In genomic region chr15:99138389-99138788, GRCm38 (mm10) we compare ENCODE assay signal across 27 mouse cellular contexts. TPM values are rescaled to one million over a fixed set of nuclear protein-coding genes. Genes with fewer than 3 reads are reported as not detected.
DNase-seq lines count a peak whose midpoint lies in the region; ATAC-seq and TF ChIP-seq lines count a peak whose summit lies in the region.
"Had no signal": no experiment of that assay in that cellular context is flagged by ENCODE, and none has a peak within 500 bp of the region (broad histone marks: within the 10 kb centered on the region; RNA-seq: fewer than 3 reads in every experiment).

No protein-coding gene starts in this region.

- H3K27me3 ChIP-seq in heart, embryonic 12.5 days (replicated peaks) = no peaks in the 10 kb centered on the region
- H3K27me3 ChIP-seq in stomach, embryonic 14.5 days (ENCODE audit: control insufficient read depth, insufficient read depth, low read length) = no peaks in the 10 kb centered on the region
- H3K27me3 ChIP-seq in stomach, postnatal 0 days (ENCODE audit: control insufficient read depth, insufficient read depth, low read length) = no peaks in the 10 kb centered on the region
- H3K27me3 ChIP-seq in liver, embryonic 11.5 days (replicated peaks; ENCODE audit: control insufficient read depth, insufficient read depth, low read length) = no peaks in the 10 kb centered on the region
- no peaks in the 10 kb centered on the region for H3K27me3 ChIP-seq in liver, postnatal 0 days (ENCODE audit: insufficient read depth, low read length)
- H3K27me3 ChIP-seq: heart, embryonic 15.5 days; hindbrain, embryonic 15.5 days; midbrain, embryonic 13.5 days had no signal

- H3K9me3 ChIP-seq in heart, embryonic 12.5 days (replicated peaks) = peaks cover 9% of the 10 kb centered on the region; the same call in 1 of the 2 replicates
- no peaks in the 10 kb centered on the region for H3K9me3 ChIP-seq in stomach, embryonic 14.5 days (ENCODE audit: control insufficient read depth, low read depth, low read length)
- no peaks in the 10 kb centered on the region for H3K9me3 ChIP-seq in stomach, postnatal 0 days (ENCODE audit: control insufficient read depth, low read length)
- peaks cover 4% of the 10 kb centered on the region; the same call in 1 of the 2 replicates for H3K9me3 ChIP-seq in liver, embryonic 11.5 days (ENCODE audit: control insufficient read depth, low read length)
- no peaks in the 10 kb centered on the region for H3K9me3 ChIP-seq in liver, postnatal 0 days (ENCODE audit: low read length)
- H3K9me3 ChIP-seq: heart, embryonic 15.5 days; hindbrain, embryonic 15.5 days; midbrain, embryonic 13.5 days had no signal

- H3K27ac ChIP-seq in heart, embryonic 12.5 days (ENCODE audit: poor library complexity, severe bottlenecking) = peak overlapping the region; percentile 56; the same call in 1 of the 2 replicates
- H3K27ac ChIP-seq in stomach, embryonic 14.5 days (ENCODE audit: low read length) = 0 out of 2 replicates have a peak overlapping the region, but pooled peaks have one; percentile 49
- no peak overlapping the region for H3K27ac ChIP-seq in stomach, postnatal 0 days (replicated peaks)
- peak overlapping the region; percentile 78 for H3K27ac ChIP-seq in liver, embryonic 11.5 days (ENCODE audit: low read depth, low read length)
- H3K27ac ChIP-seq in liver, postnatal 0 days (ENCODE audit: low read depth) = no peak overlapping the region
- H3K27ac ChIP-seq: forebrain, embryonic 10.5 days; heart, embryonic 15.5 days; hindbrain, embryonic 15.5 days; midbrain, embryonic 13.5 days had no signal

- no peak for DNase-seq in heart, adult 18-20 months
- DNase-seq in stomach, postnatal 0 days (ENCODE audit: low spot score) = no peak
- no peak for DNase-seq in liver, embryonic 11.5 days (ENCODE audit: low spot score)
- no peak for DNase-seq in liver, postnatal 0 days
- no peak for DNase-seq in frontal cortex, postnatal 10 days (ENCODE audit: low spot score in 2 of 2)
- DNase-seq: adrenal gland, adult 2 months; cerebellum, adult 18-20 months; cerebellum, postnatal 14 days; gastrocnemius, postnatal 25 days; kidney, adult 18-20 months; lung, adult 18-20 months; lung, postnatal 10 days; right cerebral cortex, postnatal 14 days; thymus, adult 2 months; thymus, postnatal 4 days had no signal

- peaks cover 25% of the 10 kb centered on the region for H3K36me3 ChIP-seq in heart, embryonic 12.5 days
- peaks cover under 1% of the 10 kb centered on the region; the same call in 1 of the 2 replicates for H3K36me3 ChIP-seq in stomach, embryonic 14.5 days (ENCODE audit: control insufficient read depth, insufficient read depth, low read length)
- no peaks in the 10 kb centered on the region for H3K36me3 ChIP-seq in stomach, postnatal 0 days (ENCODE audit: control insufficient read depth, insufficient read depth, low read length)
- peaks cover 6% of the 10 kb centered on the region for H3K36me3 ChIP-seq in liver, embryonic 11.5 days (ENCODE audit: control insufficient read depth, insufficient read depth, low read length)
- H3K36me3 ChIP-seq in liver, postnatal 0 days (replicated peaks; ENCODE audit: insufficient read depth, low read length) = no peaks in the 10 kb centered on the region
- H3K36me3 ChIP-seq: hindbrain, embryonic 15.5 days had no signal

- TF ChIP-seq EP300 in stomach, postnatal 0 days (optimal IDR thresholded peaks at IDR 0.05) = no peak
- no peak for TF ChIP-seq EP300 in liver, postnatal 0 days (IDR thresholded peaks at IDR 0.05; ENCODE audit: low read depth)

- H3K4me2 ChIP-seq in heart, embryonic 12.5 days = no peak overlapping the region
- no peak overlapping the region for H3K4me2 ChIP-seq in stomach, embryonic 14.5 days (replicated peaks; ENCODE audit: low read depth, low read length)
- H3K4me2 ChIP-seq in stomach, postnatal 0 days (replicated peaks; ENCODE audit: low read depth) = no peak overlapping the region
- H3K4me2 ChIP-seq in liver, embryonic 11.5 days = peak overlapping the region; percentile 43
- no peak overlapping the region for H3K4me2 ChIP-seq in liver, postnatal 0 days (ENCODE audit: low read depth, low read length)
- H3K4me2 ChIP-seq: heart, embryonic 15.5 days; hindbrain, embryonic 15.5 days; midbrain, embryonic 13.5 days had no signal

- H3K9ac ChIP-seq in heart, embryonic 12.5 days = no peak overlapping the region; the same call in 1 of the 2 replicates
- no peak overlapping the region for H3K9ac ChIP-seq in stomach, embryonic 14.5 days (replicated peaks; ENCODE audit: low read depth, low read length)
- no peak overlapping the region for H3K9ac ChIP-seq in stomach, postnatal 0 days (ENCODE audit: low read length)
- H3K9ac ChIP-seq in liver, embryonic 11.5 days (ENCODE audit: low read depth, low read length) = peak overlapping the region; percentile 50; the same call in 1 of the 2 replicates
- H3K9ac ChIP-seq in liver, postnatal 0 days (replicated peaks) = no peak overlapping the region
- H3K9ac ChIP-seq: heart, embryonic 15.5 days; hindbrain, embryonic 15.5 days; midbrain, embryonic 13.5 days had no signal

- no peak; the same call in 1 of the 2 replicates for ATAC-seq in heart, embryonic 12.5 days (ENCODE audit: insufficient number of reproducible peaks, low FRiP score)
- no peak for ATAC-seq in stomach, embryonic 14.5 days (ENCODE audit: insufficient number of reproducible peaks, insufficient read depth, low FRiP score, low read depth)
- ATAC-seq in stomach, postnatal 0 days (ENCODE audit: low FRiP score, low TSS enrichment) = no peak
- peak; percentile 92 for ATAC-seq in liver, embryonic 11.5 days (replicated peaks; ENCODE audit: low FRiP score)
- peak; percentile 54 for ATAC-seq in liver, postnatal 0 days
- no peak for ATAC-seq in megakaryocyte-erythroid progenitor cell, adult 5-6 weeks (replicated peaks; ENCODE audit: low FRiP score, low TSS enrichment, poor library complexity, severe bottlenecking)
- ATAC-seq: forebrain, embryonic 16.5 days; midbrain, embryonic 13.5 days had no signal

- 50% methylated on average over 5 of the region's 5 CpGs for WGBS in heart, embryonic 12.5 days
- 80% methylated on average over 5 of the region's 5 CpGs for WGBS in stomach, embryonic 14.5 days
- WGBS in stomach, postnatal 0 days = 74% methylated on average over 5 of the region's 5 CpGs
- 53% methylated on average over 5 of the region's 5 CpGs for WGBS in liver, embryonic 11.5 days
- 64% methylated on average over 5 of the region's 5 CpGs for WGBS in liver, postnatal 0 days (ENCODE audit: insufficient replicate concordance)

- H3K4me1 ChIP-seq in heart, embryonic 12.5 days (replicated peaks) = peaks cover 52% of the 10 kb centered on the region
- 0 out of 2 replicates have a peak, but pooled peaks cover 4% of the 10 kb centered on the region for H3K4me1 ChIP-seq in stomach, embryonic 14.5 days (ENCODE audit: control insufficient read depth, insufficient read depth, low read length)
- no peaks in the 10 kb centered on the region for H3K4me1 ChIP-seq in stomach, postnatal 0 days (replicated peaks; ENCODE audit: control insufficient read depth, insufficient read depth)
- peaks cover 16% of the 10 kb centered on the region for H3K4me1 ChIP-seq in liver, embryonic 11.5 days (replicated peaks; ENCODE audit: control insufficient read depth, insufficient read depth, low read length)
- no peaks in the 10 kb centered on the region for H3K4me1 ChIP-seq in liver, postnatal 0 days (ENCODE audit: insufficient read depth)
- H3K4me1 ChIP-seq: forebrain, embryonic 10.5 days had no signal

- no peak overlapping the region for H3K4me3 ChIP-seq in heart, embryonic 12.5 days
- no peak overlapping the region for H3K4me3 ChIP-seq in stomach, embryonic 14.5 days (ENCODE audit: low read depth, low read length)
- H3K4me3 ChIP-seq in stomach, postnatal 0 days (ENCODE audit: low read depth, low read length) = no peak overlapping the region
- no peak overlapping the region for H3K4me3 ChIP-seq in liver, embryonic 11.5 days (ENCODE audit: low read depth, low read length)
- H3K4me3 ChIP-seq in liver, postnatal 0 days (ENCODE audit: low read depth, low read length) = no peak overlapping the region
- H3K4me3 ChIP-seq: forebrain, embryonic 10.5 days; heart, embryonic 15.5 days; hindbrain, embryonic 15.5 days; midbrain, embryonic 13.5 days had no signal

- TF ChIP-seq CTCF in stomach, postnatal 0 days (IDR thresholded peaks at IDR 0.05; ENCODE audit: low read depth) = no peak
- no peak for TF ChIP-seq CTCF in liver, postnatal 0 days (IDR thresholded peaks at IDR 0.05; ENCODE audit: low read depth)

RNA-seq across cellular contexts. Expression of gene Spats2, which starts 12.7 kb away (rescaled TPM):
- 57.2 and 58.5 TPM in 2 replicates for polyA plus RNA-seq in heart, embryonic 12.5 days (2016; fragmentation: Nextera tagmentation; extraction: Ambion mirVana)
- 1 to 10 TPM; 7.1 to 7.7 TPM for total RNA-seq in heart, adult 18-20 months (2021)
- polyA plus RNA-seq in stomach, embryonic 14.5 days (2014; fragmentation: Nextera tagmentation; extraction: Ambion mirVana) = 34.2 and 35.5 TPM in 2 replicates
- 13.7 and 13.9 TPM in 2 replicates for polyA plus RNA-seq in stomach, postnatal 0 days (2015; fragmentation: Nextera tagmentation; extraction: Ambion mirVana)
- polyA plus RNA-seq in liver, embryonic 11.5 days (2014; fragmentation: Nextera tagmentation; extraction: Ambion mirVana) = 32.9 and 35.0 TPM in 2 replicates
- polyA plus RNA-seq in liver, postnatal 0 days (2015; fragmentation: Nextera tagmentation; extraction: Ambion mirVana) = 4.0 and 4.7 TPM in 2 replicates
- not detected in 2 replicates for total RNA-seq in megakaryocyte-erythroid progenitor cell, adult 5-6 weeks (2014; fragmentation: Nextera tagmentation)
- 0.61 TPM in 1 of 2 replicates, not detected in the other for total RNA-seq in megakaryocyte-erythroid progenitor cell, adult 5-6 weeks (2017)
- total RNA-seq: hematopoietic stem cell, adult 5-6 weeks had no signal

RNA-seq across cellular contexts. Expression of gene Dnajc22, which starts 45.4 kb away (rescaled TPM):
- polyA plus RNA-seq in heart, embryonic 12.5 days (2016; fragmentation: Nextera tagmentation; extraction: Ambion mirVana) = 1.2 TPM in 2 replicates
- total RNA-seq in heart, adult 18-20 months (2021) = 1 to 10 TPM in 1 of 2 experiments, under 1 TPM in 1; 0.37 to 1.2 TPM
- 9.3 and 11.0 TPM in 2 replicates for polyA plus RNA-seq in stomach, embryonic 14.5 days (2014; fragmentation: Nextera tagmentation; extraction: Ambion mirVana)
- polyA plus RNA-seq in stomach, postnatal 0 days (2015; fragmentation: Nextera tagmentation; extraction: Ambion mirVana) = 13.5 and 14.4 TPM in 2 replicates
- polyA plus RNA-seq in liver, embryonic 11.5 days (2014; fragmentation: Nextera tagmentation; extraction: Ambion mirVana) = 17.1 and 19.8 TPM in 2 replicates
- 28.2 and 29.6 TPM in 2 replicates for polyA plus RNA-seq in liver, postnatal 0 days (2015; fragmentation: Nextera tagmentation; extraction: Ambion mirVana)
- not detected in 2 replicates for total RNA-seq in megakaryocyte-erythroid progenitor cell, adult 5-6 weeks (2014; fragmentation: Nextera tagmentation)
- not detected in 2 replicates for total RNA-seq in megakaryocyte-erythroid progenitor cell, adult 5-6 weeks (2017)
- total RNA-seq: hematopoietic stem cell, adult 5-6 weeks; megakaryocyte progenitor cell, adult 5-6 weeks had no signal

RNA-seq across cellular contexts. Expression of gene C1ql4, which starts 50.8 kb away (rescaled TPM):
- 0.34 and 0.46 TPM in 2 replicates for polyA plus RNA-seq in heart, embryonic 12.5 days (2016; fragmentation: Nextera tagmentation; extraction: Ambion mirVana)
- not detected for total RNA-seq in heart, adult 18-20 months (2021)
- 0.22 TPM in 1 of 2 replicates, not detected in the other for polyA plus RNA-seq in stomach, embryonic 14.5 days (2014; fragmentation: Nextera tagmentation; extraction: Ambion mirVana)
- not detected in 2 replicates for polyA plus RNA-seq in stomach, postnatal 0 days (2015; fragmentation: Nextera tagmentation; extraction: Ambion mirVana)
- 0.25 TPM in 1 of 2 replicates, not detected in the other for polyA plus RNA-seq in liver, embryonic 11.5 days (2014; fragmentation: Nextera tagmentation; extraction: Ambion mirVana)
- 0.12 TPM in 1 of 2 replicates, not detected in the other for polyA plus RNA-seq in liver, postnatal 0 days (2015; fragmentation: Nextera tagmentation; extraction: Ambion mirVana)
- total RNA-seq in megakaryocyte-erythroid progenitor cell, adult 5-6 weeks (2014; fragmentation: Nextera tagmentation) = not detected in 2 replicates
- total RNA-seq in megakaryocyte-erythroid progenitor cell, adult 5-6 weeks (2017) = not detected in 2 replicates
- total RNA-seq: adrenal gland, adult 2 months; gastrocnemius, postnatal 25 days; hematopoietic stem cell, adult 5-6 weeks; megakaryocyte progenitor cell, adult 5-6 weeks had no signal
- polyA plus RNA-seq: adrenal gland, adult 2 months; forebrain, embryonic 16.5 days; large intestine, adult 2 months; limb, embryonic 11.5 days had no signal

Comparison
In these comparisons a context has a peak if more than half of its experiments do, and no peak if none do; other contexts are left out.
1. H3K27ac ChIP-seq: peak in heart, embryonic 12.5 days (single experiment), stomach, embryonic 14.5 days (single experiment) and liver, embryonic 11.5 days (single experiment); none in stomach, postnatal 0 days (single experiment) and liver, postnatal 0 days (single experiment).
2. ATAC-seq: peak in liver, embryonic 11.5 days (single experiment) and liver, postnatal 0 days (single experiment); none in heart, embryonic 12.5 days (single experiment), stomach, embryonic 14.5 days (single experiment), stomach, postnatal 0 days (single experiment) and megakaryocyte-erythroid progenitor cell, adult 5-6 weeks (single experiment).